Mouse (Mus musculus) ES-Bruce4 (cell line): ENCODE measurements around the gene Ror2. TPM values are rescaled to one million over a fixed set of nuclear protein-coding genes. Genes with fewer than 3 reads are reported as not detected.

Experiments used
- H3K27ac ChIP-seq: 2 replicates; pipeline ENCODE4 v1.5.1; 2012; ENCODE audit warnings: low read length, inconsistent platforms; ENCODE audit not compliant: insufficient read depth
- H3K27me3 ChIP-seq: 2 replicates; pipeline ENCODE4 v1.6.1; 2012; ENCODE audit warnings: mild to moderate bottlenecking, low read length, inconsistent platforms; ENCODE audit not compliant: control insufficient read depth, poor library complexity, insufficient read depth, severe bottlenecking
- H3K36me3 ChIP-seq: 2 replicates; pipeline ENCODE4 v1.6.1; 2012; ENCODE audit warnings: inconsistent platforms, mild to moderate bottlenecking, low read length, moderate library complexity; ENCODE audit not compliant: control insufficient read depth, poor library complexity, insufficient read depth, severe bottlenecking
- H3K4me1 ChIP-seq: one replicate; pipeline ENCODE4 v1.8.1; 2011; ENCODE audit warnings: low read length; ENCODE audit not compliant: control insufficient read depth, insufficient read depth
- H3K4me3 ChIP-seq: 2 replicates; pipeline ENCODE4 v1.5.1; 2011; ENCODE audit warnings: low read depth, mild to moderate bottlenecking, low read length
- H3K9ac ChIP-seq: 2 replicates; pipeline ENCODE4 v1.6.1; 2012; ENCODE audit warnings: low read depth, mild to moderate bottlenecking, inconsistent platforms; ENCODE audit not compliant: poor library complexity, severe bottlenecking
- H3K9me3 ChIP-seq: replicated peaks from 2 replicates; pipeline ENCODE4 v1.6.1; 2012; ENCODE audit warnings: mild to moderate bottlenecking, low read length, inconsistent platforms; ENCODE audit not compliant: control insufficient read depth, poor library complexity, insufficient read depth, severe bottlenecking
- CTCF ChIP-seq: IDR thresholded peaks from one replicate; pipeline ENCODE4 v1.8.1; 2011; ENCODE audit warnings: low read depth, low read length
- EP300 ChIP-seq: IDR thresholded peaks from 2 replicates; pipeline ENCODE4 v1.6.1; 2011; ENCODE audit warnings: low read depth, low read length; ENCODE audit not compliant: insufficient read depth
- POLR2A ChIP-seq: IDR thresholded peaks from one replicate; pipeline ENCODE4 v1.8.1; 2011; ENCODE audit warnings: low read length; ENCODE audit not compliant: insufficient read depth
- polyA plus RNA-seq: library from polyadenylated mRNA; stranded (reverse); fragments of >200 nt; gene quantifications from 2 replicates; pipeline ENCODE4 v1.2.4, GENCODE M21; 2011; ENCODE audit warnings: low read depth; ENCODE audit not compliant: missing spikeins, insufficient read depth, insufficient read length

The Ror2 gene
- polyA plus RNA-seq, 1 experiment, result 23.6 TPM

DNA sequence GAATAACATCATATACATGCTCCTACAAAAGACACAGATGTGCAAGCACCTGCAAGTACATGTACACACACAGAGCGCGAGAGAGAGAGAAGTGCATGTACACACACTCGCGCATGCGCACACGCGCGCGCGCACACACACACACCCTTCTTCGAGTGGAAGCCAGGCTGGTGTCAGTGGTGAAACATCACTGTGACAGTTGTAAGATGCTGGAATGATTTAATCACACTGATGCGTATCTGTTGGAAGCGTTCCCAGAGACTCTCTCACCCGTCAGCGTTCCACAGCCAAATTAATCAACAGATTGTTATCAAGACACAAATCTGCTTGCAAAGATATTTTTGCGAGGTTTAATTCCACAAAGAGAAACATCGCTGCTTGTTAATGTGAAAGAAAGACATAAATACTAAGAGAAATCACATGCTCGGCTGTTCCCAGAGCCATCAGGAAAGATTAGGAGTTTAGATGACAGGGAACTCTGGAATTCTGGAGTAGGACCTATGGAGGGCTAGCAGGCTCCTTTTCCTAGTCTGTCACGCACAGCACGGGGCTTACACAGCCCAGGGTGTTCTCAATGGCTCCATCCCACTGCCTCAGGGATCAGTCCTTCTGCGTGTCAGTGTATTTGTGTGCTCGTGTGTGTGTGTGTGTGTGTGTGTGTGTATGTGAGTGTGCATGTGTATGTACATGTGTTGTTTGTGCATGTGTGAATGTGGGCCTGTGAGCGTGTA is 199.2 kb downstream of the Ror2 start:
- TF ChIP-seq CTCF, result no peak
- TF ChIP-seq EP300, result no peak
- no peak for TF ChIP-seq POLR2A
- H3K27ac ChIP-seq, result no peak overlapping the region
- H3K4me1 ChIP-seq, result no peaks in the 10 kb centered on the region
- H3K27me3 ChIP-seq, result no peaks in the 10 kb centered on the region
- no peaks in the 10 kb centered on the region for H3K9me3 ChIP-seq
- no peak overlapping the region for H3K9ac ChIP-seq
- no peaks in the 10 kb centered on the region for H3K36me3 ChIP-seq
- no peak overlapping the region for H3K4me3 ChIP-seq

- H3K9ac ChIP-seq, result no peak overlapping the region
- no peak overlapping the region for H3K4me3 ChIP-seq
- no peak overlapping the region for H3K27ac ChIP-seq
- TF ChIP-seq CTCF (no peak), EP300 (no peak), POLR2A (no peak)
- H3K4me1 ChIP-seq, result no peaks in the 10 kb centered on the region
- no peaks in the 10 kb centered on the region for H3K27me3 ChIP-seq
- no peaks in the 10 kb centered on the region for H3K36me3 ChIP-seq
- no peaks in the 10 kb centered on the region for H3K9me3 ChIP-seq
These were observed 204.1 kb downstream of the Ror2 start for GRCm38 (mm10) chr13:53081846-53082245.

DNA sequence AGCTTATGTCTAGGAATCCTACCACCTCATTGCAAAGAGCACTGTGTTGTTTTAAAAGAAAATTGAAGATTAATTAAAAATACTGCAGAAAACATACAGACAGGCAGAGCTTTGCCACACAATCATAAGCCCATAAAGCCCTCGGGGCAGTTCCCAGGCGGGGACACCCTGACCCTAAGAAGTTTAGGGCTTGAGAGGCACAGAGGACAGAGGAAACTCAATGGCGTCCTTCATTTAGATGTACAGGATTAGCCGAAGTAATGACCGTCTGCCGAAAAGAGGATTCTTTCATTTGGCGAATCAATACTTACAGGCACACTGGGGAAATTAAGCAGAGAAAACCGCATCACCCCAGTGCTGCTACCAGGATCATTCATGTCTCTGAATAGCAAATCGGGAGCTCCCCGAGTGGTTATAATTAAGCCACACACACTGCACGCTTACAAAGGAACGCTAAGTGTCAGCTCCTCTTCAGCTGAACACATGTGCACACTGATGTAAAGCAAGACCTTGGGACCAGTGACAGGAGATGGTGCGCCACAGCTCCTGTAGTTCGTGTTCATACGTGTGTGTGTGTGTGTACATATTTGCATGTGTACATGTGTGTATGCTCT is 208.1 kb downstream of the Ror2 start:
- TF ChIP-seq CTCF (no peak), EP300 (no peak), POLR2A (no peak)
- H3K4me3 ChIP-seq, result no peak overlapping the region
- no peaks in the 10 kb centered on the region for H3K9me3 ChIP-seq
- no peaks in the 10 kb centered on the region for H3K4me1 ChIP-seq
- no peak overlapping the region for H3K9ac ChIP-seq
- H3K27ac ChIP-seq, result no peak overlapping the region
- no peaks in the 10 kb centered on the region for H3K27me3 ChIP-seq
- no peaks in the 10 kb centered on the region for H3K36me3 ChIP-seq

DNA sequence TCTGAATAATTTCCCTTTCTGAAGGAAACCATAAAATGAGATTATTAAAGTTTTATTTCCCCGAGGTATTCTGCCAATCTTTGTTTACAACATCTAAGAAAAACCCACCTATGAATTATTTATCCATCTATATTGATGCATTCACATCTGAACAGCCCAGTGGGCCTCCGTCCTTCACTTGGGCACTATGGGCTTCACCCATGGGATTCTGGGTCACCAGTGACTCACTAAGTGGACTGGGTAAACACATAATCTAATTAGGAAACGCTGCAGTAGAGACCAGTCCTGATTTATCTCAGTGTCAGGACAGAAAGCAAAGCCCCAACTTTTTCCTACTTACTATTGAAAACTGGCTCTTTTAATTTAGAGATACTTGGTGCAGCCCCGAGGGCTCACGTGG is 210.9 kb downstream of the Ror2 start:
- Histone ChIP-seq H3K36me3 (no peaks in the 10 kb centered on the region), H3K9me3 (no peaks in the 10 kb centered on the region), H3K4me1 (no peaks in the 10 kb centered on the region), H3K4me3 (no peak overlapping the region), H3K9ac (no peak overlapping the region), H3K27me3 (no peaks in the 10 kb centered on the region), H3K27ac (no peak overlapping the region)
- TF ChIP-seq EP300 (no peak), CTCF (no peak), POLR2A (no peak)

DNA sequence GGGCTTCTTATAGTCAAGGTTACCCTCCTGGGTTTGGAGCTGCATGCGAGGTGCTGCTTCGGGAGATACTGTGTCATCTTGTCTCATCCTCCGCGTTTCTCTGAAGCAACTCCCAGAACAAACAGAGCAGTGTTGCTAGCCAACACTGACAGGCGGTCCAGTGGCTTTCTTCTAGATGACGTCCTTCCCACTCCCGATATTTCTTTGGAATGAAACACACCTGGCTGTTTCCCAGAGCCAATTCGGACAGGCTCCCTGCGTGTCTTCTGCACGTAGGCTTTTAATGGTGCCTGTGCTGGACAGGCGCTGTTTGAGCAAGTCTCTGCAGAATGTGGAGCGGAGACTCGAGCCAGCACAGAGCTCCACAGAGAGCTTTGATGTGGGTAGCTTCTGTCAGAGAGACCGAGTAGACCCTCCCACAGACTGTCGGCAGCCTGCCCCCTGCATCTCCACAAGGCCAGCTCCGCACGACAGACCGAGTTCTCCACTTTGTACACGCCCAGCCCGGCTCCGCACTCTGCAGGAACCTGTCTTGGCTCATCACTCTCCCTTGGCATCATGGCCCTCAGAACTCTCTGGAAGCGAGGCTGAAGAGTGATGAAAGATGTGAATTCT is 216.7 kb downstream of the Ror2 start:
- Histone ChIP-seq H3K27me3 (no peaks in the 10 kb centered on the region), H3K4me3 (no peak overlapping the region), H3K9me3 (no peaks in the 10 kb centered on the region), H3K4me1 (no peaks in the 10 kb centered on the region), H3K27ac (no peak overlapping the region), H3K9ac (no peak overlapping the region), H3K36me3 (no peaks in the 10 kb centered on the region)
- no peak for TF ChIP-seq POLR2A

DNA sequence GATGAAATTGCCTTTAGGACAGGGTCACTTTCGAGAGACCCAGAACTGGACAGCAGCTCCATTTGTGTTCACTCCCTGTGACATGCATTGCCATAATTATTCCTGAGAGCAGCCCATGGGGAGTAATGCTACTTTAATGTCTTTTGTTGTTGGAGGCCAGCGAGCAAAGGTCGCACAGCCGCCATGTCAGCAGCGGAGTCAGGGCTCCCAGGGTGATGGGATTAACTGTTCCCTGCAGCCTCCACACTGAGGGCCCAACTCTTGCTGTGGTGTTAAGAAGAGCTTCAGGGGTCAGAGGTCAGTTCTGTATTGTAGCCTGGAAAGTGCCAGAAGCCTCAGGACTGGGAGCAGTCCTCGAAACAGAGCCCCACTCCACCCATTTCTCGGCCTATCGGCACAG is 217.5 kb downstream of the Ror2 start:
- Histone ChIP-seq H3K36me3 (no peaks in the 10 kb centered on the region), H3K4me1 (no peaks in the 10 kb centered on the region), H3K27me3 (no peaks in the 10 kb centered on the region), H3K27ac (no peak overlapping the region), H3K4me3 (no peak overlapping the region), H3K9me3 (no peaks in the 10 kb centered on the region), H3K9ac (no peak overlapping the region)
- TF ChIP-seq EP300, result no peak
- no peak for TF ChIP-seq CTCF
- TF ChIP-seq POLR2A, result no peak
